Mouse (Mus musculus): ENCODE results near the gene Kmt2d. TPM values are rescaled to one million over a fixed set of nuclear protein-coding genes. Genes with fewer than 3 reads are reported as not detected.

Gene Kmt2d
- polyA plus RNA-seq (2012; fragmentation: generic; extraction: Trizol) = 10 to 100 TPM in 1 of 2 experiments, 1 to 10 TPM in 1; 1.5 to 24.2 TPM

DNA sequence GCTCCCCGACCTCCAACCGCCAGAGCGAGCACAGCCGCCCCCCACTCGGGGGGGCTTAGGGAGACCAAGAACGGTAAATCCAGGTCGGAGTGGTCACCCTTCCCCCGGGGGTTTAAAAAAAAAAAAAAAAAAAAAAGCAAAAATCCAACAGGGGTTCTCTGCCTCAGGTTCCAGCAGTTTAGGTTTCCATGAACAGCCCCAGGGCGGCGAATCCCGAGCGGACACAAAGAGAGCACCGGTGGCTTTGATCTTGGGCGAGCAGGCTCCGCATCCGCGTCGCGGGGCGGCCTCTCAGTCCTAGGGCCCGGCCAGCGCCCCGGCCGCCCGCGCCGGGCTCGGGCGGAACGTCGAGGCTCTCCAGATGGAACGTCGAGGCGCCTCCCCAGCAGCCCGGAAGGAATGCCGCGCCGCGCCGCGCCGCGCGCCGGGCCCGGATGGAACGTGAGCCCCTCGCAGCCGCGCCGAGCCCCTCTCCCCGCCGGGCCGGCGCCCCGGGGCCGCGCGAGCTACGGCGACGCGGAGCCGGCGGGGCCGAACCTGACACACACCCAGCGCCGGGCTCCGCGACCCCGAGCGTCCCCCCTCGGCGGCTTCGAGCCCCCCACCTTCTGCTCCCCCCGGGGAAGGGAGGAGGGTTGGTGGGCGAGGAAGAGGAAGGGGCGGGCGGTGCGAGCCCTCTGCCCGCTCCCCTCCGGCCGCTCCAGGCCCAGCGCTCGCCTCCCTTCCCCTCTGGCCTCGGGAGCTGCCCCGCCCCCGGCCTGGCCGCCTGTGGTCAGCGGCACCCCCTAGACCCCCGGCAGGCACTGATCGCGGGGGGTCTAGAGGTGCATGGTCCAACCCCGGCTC, at the start of gene Kmt2d:
Gene Kmt2d (minus strand): TSS at position 135 of the 846 bp plus-strand sequence.

DNA sequence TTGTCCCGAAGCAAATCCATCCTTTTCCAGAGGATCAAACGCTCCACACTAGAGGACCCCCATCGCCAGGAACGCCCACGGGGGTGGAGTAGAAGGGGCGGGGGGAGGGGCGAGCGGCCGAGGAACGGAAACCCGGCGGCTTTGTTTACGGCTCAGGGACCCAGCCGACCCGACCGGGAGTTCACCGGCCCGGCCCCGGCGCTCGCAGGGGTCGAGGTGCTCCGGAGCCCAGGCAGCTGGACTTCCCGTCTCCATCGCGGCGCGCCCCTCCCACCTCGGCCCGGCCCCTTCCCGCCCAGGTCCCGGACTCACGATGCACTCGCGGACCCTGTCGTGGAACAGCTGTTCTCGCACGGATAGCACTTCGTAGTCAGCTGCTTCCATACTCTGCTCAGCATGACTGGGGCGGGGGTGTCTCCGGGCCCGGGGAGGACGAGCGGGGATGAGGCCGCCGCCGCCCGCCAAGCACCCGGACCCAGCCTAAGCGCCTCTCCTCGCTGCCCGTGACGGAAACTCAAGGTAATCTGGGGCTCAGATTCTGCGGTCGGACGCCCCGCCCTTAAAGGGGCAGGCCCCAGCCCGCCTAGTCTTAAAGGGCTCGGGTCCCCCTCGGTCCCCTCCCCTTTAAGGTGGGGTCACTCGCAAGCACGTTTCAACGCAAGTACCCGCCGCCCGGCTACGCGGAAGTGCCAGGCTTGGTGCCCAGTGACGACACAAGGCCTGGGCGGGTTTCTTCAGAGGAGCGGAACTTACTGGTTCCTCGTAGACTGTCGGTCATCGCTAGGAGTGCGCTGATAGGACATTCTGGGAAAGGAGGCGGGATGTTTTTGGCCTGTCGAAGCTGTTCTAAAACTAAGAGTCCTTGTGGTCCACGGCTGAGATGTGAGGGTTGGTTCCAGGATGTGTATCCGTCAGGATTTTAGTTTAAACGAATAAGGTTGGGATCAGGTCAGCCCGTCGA, 46.8 kb upstream of the Kmt2d start, which contains the start of gene Lmbr1l:
Gene Lmbr1l (minus strand): TSS at position 694 of the 961 bp plus-strand sequence.

DNA sequence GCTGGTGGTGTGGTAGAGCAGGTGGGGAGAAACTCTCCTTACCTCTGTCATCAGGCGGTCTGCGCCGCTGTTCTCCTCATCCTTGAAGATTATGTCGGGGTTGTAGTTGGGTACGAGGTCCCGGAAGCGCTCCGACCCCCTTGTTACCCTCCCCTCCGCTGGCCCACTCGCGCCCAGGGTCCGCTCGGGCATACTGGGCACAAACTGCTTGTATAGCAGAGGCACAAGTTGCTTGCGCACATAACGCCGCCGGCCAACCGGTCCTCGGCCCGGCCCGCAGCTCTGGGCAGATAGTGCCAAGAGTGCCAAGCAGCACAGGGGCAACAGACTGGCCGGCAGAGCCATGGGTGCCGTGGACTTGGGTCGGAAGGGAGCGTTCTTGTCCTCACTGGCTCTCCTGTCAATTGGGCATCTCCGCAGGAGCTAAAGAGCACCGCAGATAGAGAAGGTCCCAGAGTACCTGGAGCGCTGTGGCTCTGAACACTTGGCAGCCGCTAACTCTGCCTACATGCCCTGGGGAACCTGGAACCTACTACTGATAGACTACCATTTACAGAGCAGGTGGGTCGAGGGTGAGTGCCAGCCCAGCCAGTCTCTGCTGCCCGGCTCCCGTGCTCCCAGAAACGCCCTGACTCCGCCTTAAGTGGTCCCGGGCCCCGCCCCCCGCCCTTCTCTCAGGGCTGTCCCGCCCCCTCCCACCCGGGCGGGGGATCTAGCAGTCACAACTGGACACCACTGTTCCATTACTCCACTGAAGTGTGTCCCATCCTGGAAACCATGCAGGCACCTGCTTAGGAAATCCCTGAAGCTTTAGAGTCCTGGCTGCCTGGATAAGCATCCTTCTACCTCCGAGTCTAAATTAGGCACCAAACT, 27.2 kb upstream of the Kmt2d start, which contains the start of gene Dhh:
Gene Dhh (minus strand): TSS at position 613 of the 873 bp plus-strand sequence.

DNA sequence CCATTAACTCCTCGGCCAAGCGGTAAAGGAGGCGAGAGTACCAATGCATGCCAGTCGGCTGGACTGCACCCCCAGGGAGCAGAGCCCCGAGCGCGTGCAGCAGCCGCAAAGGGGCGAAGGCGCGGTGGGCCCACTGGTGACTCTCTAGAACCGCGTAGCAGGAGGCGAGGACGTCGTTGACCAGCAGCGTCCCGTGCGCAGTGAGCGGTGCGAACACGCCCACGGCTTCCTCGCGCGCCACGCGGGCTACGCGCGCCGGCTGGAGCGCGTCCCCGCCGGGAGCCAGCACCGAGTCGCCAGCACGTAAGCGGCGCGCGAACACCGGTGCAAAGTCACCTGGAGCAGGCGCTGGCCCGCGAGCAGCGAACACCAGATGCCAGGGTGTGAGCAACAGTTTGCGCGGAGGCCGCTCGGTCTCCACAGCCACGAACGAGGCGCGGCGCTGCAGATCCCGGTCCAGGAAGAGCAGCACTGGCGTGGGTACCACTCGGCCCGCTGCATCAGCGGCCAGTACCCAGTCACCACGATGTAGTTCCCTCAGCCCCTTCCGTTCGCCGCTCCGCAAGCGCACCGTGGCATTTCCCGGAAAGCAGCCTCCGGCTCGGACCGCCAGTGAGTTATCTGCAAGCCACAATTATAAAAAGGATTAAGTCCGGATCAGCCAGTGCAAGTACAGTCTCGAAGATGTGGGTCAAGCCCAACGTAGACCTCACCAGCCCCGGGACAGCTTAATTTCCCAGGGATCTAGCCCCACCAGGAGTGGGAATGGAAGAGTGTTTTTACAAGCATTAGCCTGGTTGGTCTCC, 23.1 kb upstream of the Kmt2d start, which contains the start of gene Rhebl1:
Gene Rhebl1 (minus strand): TSS at position 601 of the 806 bp plus-strand sequence.

DNA sequence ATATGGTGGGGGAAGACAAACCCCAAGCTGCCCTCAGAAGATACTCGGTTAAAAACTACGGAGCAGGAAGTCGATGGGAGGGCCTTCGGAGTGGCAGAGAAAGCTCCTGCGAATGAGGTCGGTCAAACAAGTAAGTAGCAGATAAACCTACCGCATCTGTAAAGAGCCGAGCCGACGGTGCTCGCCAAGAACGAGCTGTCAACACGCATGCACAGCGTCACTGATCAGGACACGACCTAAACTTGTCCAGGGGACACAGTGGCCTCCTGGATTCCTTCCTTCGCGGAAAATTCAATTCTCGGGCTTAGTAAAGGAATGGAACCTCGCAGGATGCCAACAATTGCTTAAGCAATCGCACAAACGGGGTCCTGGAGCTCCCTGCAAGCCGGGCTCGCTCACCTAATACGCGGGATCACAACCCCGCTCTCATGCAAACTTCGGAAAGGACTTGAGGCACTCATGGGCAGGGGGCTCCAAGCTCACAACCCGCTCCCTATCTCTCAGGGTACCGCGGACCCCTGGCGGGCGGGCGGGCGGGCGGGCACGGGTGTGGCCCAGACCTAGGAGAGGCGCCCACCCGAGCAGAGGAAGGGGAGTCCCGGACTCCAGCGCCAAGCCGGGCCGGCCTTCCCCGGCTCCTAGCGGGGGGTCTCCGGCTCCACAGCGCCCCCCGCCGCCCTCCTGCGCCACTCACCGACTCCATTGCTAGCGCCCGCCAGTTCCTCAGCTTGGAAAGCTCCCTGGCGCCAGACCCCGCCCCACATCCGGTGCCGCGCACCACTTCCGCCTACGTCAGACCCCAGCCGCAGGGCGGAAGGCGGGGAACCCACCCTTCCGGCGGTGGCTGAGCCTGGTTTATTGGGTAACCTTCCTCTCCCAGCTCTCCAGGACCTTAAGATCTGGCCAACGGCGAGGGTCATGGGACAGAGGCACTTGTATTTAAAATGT, 40.0 kb downstream of the Kmt2d start, which contains the start of gene Prkag1:
Gene Prkag1 (minus strand): TSS at position 786 of the 948 bp plus-strand sequence.

DNA sequence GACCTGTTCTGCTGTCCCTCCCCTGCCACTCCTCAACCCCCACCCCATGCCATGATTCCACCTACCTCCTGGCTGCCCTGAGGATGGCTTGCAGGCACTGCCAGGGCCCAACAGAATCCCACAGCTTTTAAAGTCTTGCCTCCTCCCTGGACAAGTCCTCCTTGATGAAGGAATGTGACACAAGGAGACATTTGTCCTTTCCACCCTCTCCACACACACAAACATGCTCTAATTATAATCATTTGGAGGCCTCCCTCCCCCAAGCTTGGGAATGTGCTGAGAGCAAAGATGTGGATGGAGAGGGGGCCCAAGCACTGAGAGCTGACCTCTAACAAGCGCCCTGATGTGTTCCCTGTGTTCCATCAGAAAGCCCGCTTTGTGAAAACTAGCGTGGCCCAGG, 61.6 kb downstream of the Kmt2d start, which contains the start of gene Ddn:
Gene Ddn (minus strand): TSS at position 101 of the 400 bp plus-strand sequence.

DNA sequence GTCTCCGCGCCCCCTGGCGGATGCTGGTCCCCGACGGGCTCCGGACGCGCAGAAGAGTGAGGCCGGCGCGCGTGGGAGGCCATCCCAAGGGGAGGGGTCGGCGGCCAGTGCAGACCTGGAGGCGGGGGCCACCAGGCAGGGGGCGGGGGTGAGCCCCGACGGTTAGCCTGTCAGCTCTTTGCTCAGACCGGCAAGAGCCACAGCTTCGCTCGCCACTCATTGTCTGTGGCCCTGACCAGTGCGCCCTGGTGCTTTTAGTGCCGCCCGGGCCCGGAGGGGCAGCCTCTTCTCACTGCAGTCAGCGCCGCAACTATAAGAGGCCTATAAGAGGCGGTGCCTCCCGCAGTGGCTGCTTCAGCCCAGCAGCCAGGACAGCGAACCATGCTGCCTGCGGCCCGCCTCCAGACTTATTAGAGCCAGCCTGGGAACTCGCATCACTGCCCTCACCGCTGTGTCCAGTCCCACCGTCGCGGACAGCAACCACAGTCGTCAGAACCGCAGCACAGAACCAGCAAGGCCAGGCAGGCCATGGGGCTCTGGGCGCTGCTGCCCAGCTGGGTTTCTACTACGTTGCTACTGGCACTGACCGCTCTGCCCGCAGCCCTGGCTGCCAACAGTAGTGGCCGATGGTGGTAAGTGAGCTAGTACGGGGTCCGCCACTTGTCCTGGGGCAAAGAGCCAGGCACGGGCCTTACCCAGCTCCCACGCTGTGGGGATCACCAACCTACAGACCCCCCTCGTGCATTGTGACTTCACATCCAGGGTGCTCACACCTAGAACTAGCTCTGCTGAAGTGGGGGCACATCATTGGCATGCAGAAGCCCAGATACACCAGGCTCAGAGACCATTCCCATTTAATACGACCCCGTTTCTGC, 81.1 kb downstream of the Kmt2d start, which contains the start of gene Wnt1:
Gene Wnt1 (plus strand): TSS at position 197 of the 875 bp plus-strand sequence.

Other genes starting within 250 kb of the Kmt2d start
- gene Cacnb3, start 240.4 kb downstream of the Kmt2d start, polyA plus RNA-seq (2012; fragmentation: generic; extraction: Trizol) = 100 to 1,000 TPM in 1 of 2 experiments, 10 to 100 TPM in 1; 85.9 to 108 TPM
- 10 to 100 TPM; 22.9 to 83.0 TPM for gene Ddx23, start 208.3 kb downstream of the Kmt2d start, polyA plus RNA-seq (2012; fragmentation: generic; extraction: Trizol)
- 10 to 100 TPM in 1 of 2 experiments, 1 to 10 TPM in 1; 9.0 to 10.5 TPM for gene Rnd1, start 193.7 kb downstream of the Kmt2d start, polyA plus RNA-seq (2012; fragmentation: generic; extraction: Trizol)
- gene Ccdc65, start 163.0 kb downstream of the Kmt2d start, polyA plus RNA-seq (2012; fragmentation: generic; extraction: Trizol) = 1 to 10 TPM in 1 of 2 experiments, under 1 TPM in 1; 0.59 to 4.3 TPM
- 100 to 1,000 TPM; 121 to 127 TPM for gene Fkbp11, start 143.0 kb downstream of the Kmt2d start, polyA plus RNA-seq (2012; fragmentation: generic; extraction: Trizol)
- gene Arf3, start 108.0 kb downstream of the Kmt2d start, polyA plus RNA-seq (2012; fragmentation: generic; extraction: Trizol) = 100 to 1,000 TPM in 1 of 2 experiments, 10 to 100 TPM in 1; 39.1 to 104 TPM
- gene Wnt10b, start 93.1 kb downstream of the Kmt2d start, polyA plus RNA-seq (2012; fragmentation: generic; extraction: Trizol) = 1 to 10 TPM in 1 of 2 experiments, under 1 TPM in 1; 0.04 to 1.3 TPM
- under 1 TPM; 0.01 to 0.04 TPM for gene Wnt1, start 81.3 kb downstream of the Kmt2d start, polyA plus RNA-seq (2012; fragmentation: generic; extraction: Trizol)
- gene Ddn, start 61.7 kb downstream of the Kmt2d start, polyA plus RNA-seq (2012; fragmentation: generic; extraction: Trizol) = under 1 TPM; 0.01 to 0.15 TPM
- gene Prkag1, start 39.7 kb downstream of the Kmt2d start, polyA plus RNA-seq (2012; fragmentation: generic; extraction: Trizol) = 100 to 1,000 TPM in 1 of 2 experiments, 10 to 100 TPM in 1; 90.5 to 115 TPM
- 1 to 10 TPM; 6.0 to 7.9 TPM for gene Rhebl1, start 23.3 kb upstream of the Kmt2d start, polyA plus RNA-seq (2012; fragmentation: generic; extraction: Trizol)
- under 1 TPM in 1 of 2 experiments, not detected in 1; 0.04 TPM for gene Dhh, start 27.3 kb upstream of the Kmt2d start, polyA plus RNA-seq (2012; fragmentation: generic; extraction: Trizol)
- 10 to 100 TPM in 1 of 2 experiments, 1 to 10 TPM in 1; 6.6 to 38.9 TPM for gene Lmbr1l, start 47.0 kb upstream of the Kmt2d start, polyA plus RNA-seq (2012; fragmentation: generic; extraction: Trizol)
- gene Tuba1b, start 63.4 kb upstream of the Kmt2d start, polyA plus RNA-seq (2012; fragmentation: generic; extraction: Trizol) = 1,000 to 10,000 TPM; 2,359 to 4,763 TPM
- under 1 TPM in 1 of 2 experiments, not detected in 1; 0.13 TPM for gene Gm49450, start 82.3 kb upstream of the Kmt2d start, polyA plus RNA-seq (2012; fragmentation: generic; extraction: Trizol)
- gene Tuba1a, start 82.5 kb upstream of the Kmt2d start, polyA plus RNA-seq (2012; fragmentation: generic; extraction: Trizol) = 1,000 to 10,000 TPM; 1,679 to 1,913 TPM
- 100 to 1,000 TPM; 620 to 688 TPM for gene Tuba1c, start 158.7 kb upstream of the Kmt2d start, polyA plus RNA-seq (2012; fragmentation: generic; extraction: Trizol)
- under 1 TPM; 0.44 to 0.53 TPM for gene Prph, start 184.0 kb upstream of the Kmt2d start, polyA plus RNA-seq (2012; fragmentation: generic; extraction: Trizol)
- 10 to 100 TPM; 27.9 to 64.9 TPM for gene Troap, start 203.4 kb upstream of the Kmt2d start, polyA plus RNA-seq (2012; fragmentation: generic; extraction: Trizol)
- under 1 TPM; 0.14 to 0.84 TPM for gene C1ql4, start 216.6 kb upstream of the Kmt2d start, polyA plus RNA-seq (2012; fragmentation: generic; extraction: Trizol)
- 1 to 10 TPM in 1 of 2 experiments, under 1 TPM in 1; 0.62 to 1.9 TPM for gene Dnajc22, start 222.0 kb upstream of the Kmt2d start, polyA plus RNA-seq (2012; fragmentation: generic; extraction: Trizol)